Mouse (Mus musculus) fat pad, adult 2 months (tissue): ENCODE data around the gene Upk3b.

Experiments used
- DNase-seq: peaks from one replicate; pipeline ENCODE4 v3.0.0-alpha.2; 2011; ENCODE audit warnings: low read depth, low spot score; ENCODE audit errors: extremely low read depth

Gene Upk3b

DNA sequence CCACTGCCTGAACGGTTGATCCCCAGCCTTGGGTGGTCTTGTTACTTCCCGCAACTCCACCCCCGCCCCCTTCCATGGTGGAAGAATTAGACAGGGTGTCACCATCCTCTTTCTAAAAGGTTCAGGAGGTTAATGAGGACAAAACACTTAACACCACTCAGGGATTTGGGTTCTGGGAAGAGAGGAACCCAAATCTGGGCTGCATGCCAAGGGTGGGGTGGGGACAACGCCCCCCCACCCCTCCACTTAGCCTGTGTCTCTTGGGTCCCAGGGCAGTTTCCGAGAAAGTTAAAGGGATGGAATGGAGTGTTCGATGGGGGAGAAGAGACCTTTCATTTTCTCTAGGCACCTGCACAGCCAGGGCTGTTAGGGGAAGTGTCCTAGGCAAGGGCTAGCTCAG, 34.8 kb downstream of the Upk3b start:
- DNase-seq, result no peak

GRCm38 (mm10) chr5:136073526-136073925, 35.2 kb downstream of the Upk3b start:
- DNase-seq, result no peak

- no peak for DNase-seq
Measured at GRCm38 (mm10) chr5:136075076-136075475, 36.8 kb downstream of the Upk3b start.

DNA sequence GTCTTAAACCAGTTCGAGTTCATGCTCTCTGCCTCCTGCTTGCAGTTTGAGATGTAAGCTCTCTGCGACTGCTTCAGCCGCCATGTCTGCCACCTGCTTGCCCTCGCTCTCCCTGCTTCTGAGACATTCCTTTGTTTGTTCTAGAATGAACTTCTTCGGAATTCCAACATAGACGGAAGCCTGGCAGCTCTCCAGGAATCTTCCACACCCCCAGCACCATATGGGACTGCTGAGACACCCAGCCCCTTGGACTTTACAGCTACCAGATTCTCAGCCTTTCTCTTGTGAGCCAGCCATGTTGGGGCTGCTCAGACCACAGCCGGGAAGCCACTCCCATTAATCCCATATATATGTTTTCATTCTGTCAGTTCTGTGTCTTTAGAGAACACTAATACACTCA, 38.0 kb downstream of the Upk3b start:
- DNase-seq, result no peak

DNA sequence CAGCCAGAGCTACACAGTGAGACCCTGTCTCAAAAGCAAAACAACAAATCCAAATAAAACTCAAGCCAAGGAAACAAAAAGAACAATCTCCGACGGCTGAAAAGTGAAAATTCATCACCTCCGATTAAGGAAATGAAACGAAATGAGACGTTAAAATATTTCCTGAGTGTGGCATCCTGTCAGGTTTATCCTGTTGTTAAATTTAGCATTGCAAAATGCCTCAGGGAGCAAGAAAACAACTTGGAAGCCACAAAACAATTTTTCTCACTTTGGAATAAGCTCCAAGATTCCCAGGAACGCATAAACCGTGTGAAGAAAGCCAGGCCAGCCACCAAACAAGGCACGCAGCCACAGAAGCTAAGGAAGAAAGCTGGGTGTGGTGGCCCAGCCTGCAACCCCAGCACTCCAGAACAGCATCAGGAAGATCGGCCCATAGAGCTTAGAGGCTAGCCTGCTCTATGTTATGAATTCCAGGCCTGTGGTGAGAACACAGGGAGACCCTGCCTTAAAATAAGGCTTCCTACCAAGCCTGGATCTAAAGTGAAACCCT, 38.8 kb downstream of the Upk3b start:
- DNase-seq, result no peak

GRCm38 (mm10) chr5:136078136-136078535, 39.8 kb downstream of the Upk3b start:
- DNase-seq, result no peak

DNA sequence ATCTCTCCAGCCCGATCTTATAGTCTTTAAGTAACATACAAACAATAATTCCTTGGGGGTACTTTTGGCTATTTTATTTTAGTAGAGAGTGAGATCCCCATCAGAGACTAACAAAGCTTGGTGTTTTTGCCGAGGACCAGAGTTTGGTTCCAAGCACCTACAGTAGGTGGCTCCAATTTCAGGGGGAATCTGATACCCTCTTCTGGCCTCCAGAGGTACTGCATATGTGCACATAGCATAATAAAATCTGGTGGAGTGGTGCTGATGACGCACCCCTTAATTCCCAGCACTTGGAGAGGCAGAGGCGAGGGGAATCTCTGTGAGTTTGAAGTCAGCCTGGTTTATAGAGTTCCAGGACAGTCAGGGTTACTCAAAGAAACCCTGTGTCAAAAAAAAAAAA, 44.0 kb downstream of the Upk3b start:
- no peak for DNase-seq

GRCm38 (mm10) chr5:136083669-136084107, 45.4 kb downstream of the Upk3b start, which contains the start of gene Rasa4:
Gene Rasa4 (plus strand): TSS chr5:136083916.
- DNase-seq, result no peak

DNA sequence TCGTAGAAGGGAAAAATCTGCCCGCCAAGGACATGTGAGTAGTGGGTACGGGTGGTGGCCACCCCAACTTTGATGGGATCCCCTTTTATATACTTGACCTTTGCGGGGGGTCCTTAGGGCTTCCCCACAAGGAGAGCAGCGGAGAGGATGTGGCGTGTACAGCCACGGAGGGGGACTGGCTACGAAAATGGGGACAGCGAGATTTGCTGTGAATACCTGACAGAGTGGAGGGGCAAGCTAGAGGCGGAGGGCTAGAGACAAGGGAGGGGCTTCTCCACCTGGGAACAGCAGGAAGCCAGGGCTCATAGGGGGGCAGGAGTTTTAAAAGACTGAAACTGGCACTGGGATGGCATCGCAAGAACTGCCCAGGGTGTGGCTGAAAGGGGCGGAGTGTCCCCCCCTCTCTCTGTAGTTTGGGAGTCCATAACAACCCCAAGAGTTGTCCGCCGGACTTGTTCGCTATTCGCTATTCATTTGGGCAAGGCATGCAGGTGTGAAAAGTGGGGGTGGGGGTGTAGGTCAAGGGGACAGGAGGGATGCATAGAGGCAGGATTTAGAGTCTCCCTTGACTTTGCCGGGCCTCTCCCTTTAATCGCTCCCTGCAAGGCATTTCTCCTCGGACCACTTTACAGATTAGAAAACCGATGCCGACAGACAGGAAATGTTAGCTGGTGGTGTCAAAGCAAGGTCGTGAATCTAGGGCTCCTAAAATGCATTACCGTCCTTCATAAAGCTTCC, 46.0 kb downstream of the Upk3b start:
- DNase-seq, result no peak

GRCm38 (mm10) chr5:136084891-136085651, 46.8 kb downstream of the Upk3b start:
- no peak for DNase-seq

DNA sequence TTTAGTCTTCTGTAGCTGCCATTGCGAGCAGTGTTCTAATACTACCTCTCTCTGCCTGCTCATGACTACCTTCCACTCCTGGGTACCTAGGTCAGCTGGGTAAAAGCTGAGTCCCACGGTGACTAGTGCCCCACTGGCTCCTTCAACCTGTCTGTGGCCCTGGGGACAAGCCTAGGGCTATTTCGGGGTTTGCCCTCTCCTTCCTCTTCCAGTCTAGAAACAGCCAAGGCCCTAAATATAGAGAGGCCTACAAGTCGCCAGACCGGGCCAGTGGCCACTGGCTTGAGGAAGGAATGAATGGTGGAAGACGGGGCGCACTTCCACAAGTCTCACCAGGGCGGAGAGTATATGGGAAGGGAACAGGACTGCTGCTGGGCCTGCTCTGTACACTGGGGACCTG, 48.0 kb downstream of the Upk3b start:
- DNase-seq, result no peak

DNA sequence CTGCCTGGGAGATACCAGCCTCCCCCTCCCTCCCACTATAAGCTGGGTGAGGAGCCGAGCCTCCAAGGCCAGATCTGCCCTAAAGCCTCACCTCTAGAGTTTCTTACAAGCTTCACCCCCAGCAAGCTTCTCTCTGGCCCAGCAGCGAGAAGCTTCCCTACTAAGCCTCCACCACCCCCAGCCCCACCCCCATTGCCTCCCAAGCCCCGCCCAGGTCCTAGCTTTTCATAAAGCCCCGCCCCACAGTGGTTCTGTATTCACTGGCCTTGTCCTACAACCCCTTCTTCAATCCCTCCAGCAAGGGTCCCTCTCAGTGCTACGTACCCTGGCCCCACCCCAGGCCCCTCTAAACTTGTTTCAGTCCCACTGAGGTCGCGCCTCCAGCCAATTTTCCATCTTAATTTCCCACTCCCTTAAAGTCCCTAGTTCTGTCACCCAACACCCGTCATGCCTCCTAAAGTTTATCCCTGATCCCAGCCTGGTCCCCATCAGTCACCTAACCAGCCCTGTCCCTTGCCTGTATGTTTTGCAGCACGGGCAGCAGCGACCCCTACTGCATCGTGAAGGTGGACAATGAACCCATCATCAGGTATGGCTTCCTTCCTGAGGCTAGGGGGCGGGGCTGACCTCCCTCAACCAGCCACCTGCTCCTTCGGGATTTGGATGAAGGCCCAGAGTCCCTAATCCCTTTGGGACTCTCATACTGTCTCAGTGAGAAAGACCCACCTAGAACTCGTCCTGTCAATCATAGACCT, 50.7 kb downstream of the Upk3b start:
- DNase-seq, result no peak

- DNase-seq, result no peak
Measured at GRCm38 (mm10) chr5:136091927-136092326, 53.6 kb downstream of the Upk3b start.

GRCm38 (mm10) chr5:136094249-136095010, 56.1 kb downstream of the Upk3b start:
- DNase-seq, result no peak

DNA sequence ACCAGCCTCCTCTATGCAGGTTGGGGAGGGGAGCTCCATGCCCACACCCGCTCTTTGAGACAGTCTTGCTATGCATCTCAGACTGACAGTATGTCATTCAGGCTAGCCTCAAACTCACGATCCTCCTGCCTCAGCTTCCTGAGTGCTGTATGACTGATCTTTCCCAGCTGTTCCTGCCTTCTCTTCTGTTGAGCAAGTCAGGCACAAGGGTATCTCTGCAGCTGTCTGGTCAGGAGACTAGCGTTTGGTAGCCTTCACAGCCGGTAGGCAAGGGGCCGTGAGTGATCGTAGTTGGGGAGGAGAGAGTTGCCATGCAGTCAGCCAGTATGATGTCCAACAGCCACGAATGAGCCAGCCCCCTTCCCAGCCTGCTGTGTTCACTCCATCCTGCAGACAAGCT, 56.8 kb downstream of the Upk3b start:
- no peak for DNase-seq
